Mouse (Mus musculus) intestine, embryonic 14.5 days (tissue): ENCODE data around the gene Scn3a. TPM values are rescaled to one million over a fixed set of nuclear protein-coding genes. Genes with fewer than 3 reads are reported as not detected.

ENCODE experiments used
- ATAC-seq: fragments of 200-750 bp; cut with Nextera tagmentation; replicated peaks from 2 replicates; pipeline ENCODE4 v1.8.0; 2017; ENCODE audit warnings: low read depth, moderate number of reproducible peaks, moderate TSS enrichment, moderate library complexity; ENCODE audit not compliant: low FRiP score, low TSS enrichment
- DNase-seq: peaks from one replicate; pipeline ENCODE4 v3.0.0-alpha.2; 2018; ENCODE audit warnings: low spot score
- H3K27ac ChIP-seq: fragments of 300-500 bp; sonication (generic); 2 replicates; pipeline ENCODE4 v1.5.1; 2014; ENCODE audit warnings: low read depth, mild to moderate bottlenecking, control low read depth
- H3K27me3 ChIP-seq: fragments of 300-500 bp; sonication (generic); replicated peaks from 2 replicates; pipeline ENCODE4 v1.6.1; 2014; ENCODE audit warnings: low read length, control low read depth; ENCODE audit not compliant: control insufficient read depth, insufficient read depth
- H3K36me3 ChIP-seq: fragments of 300-500 bp; sonication (generic); 2 replicates; pipeline ENCODE4 v1.6.1; 2014; ENCODE audit warnings: low read length, control low read depth; ENCODE audit not compliant: control insufficient read depth, insufficient read depth
- H3K4me1 ChIP-seq: fragments of 300-500 bp; sonication (generic); replicated peaks from 2 replicates; pipeline ENCODE4 v1.6.1; 2014; ENCODE audit warnings: low read length, control low read depth, mixed read lengths; ENCODE audit not compliant: control insufficient read depth, insufficient read depth
- H3K4me2 ChIP-seq: fragments of 300-500 bp; sonication (generic); 2 replicates; pipeline ENCODE4 v1.6.1; 2014; ENCODE audit warnings: low read length
- H3K4me3 ChIP-seq: fragments of 300-500 bp; sonication (generic); 2 replicates; pipeline ENCODE4 v1.5.1; 2014; ENCODE audit warnings: low read depth, low read length, control low read depth, mixed read lengths
- H3K9ac ChIP-seq: fragments of 300-500 bp; sonication (generic); 2 replicates; pipeline ENCODE4 v1.6.1; 2014; ENCODE audit warnings: mild to moderate bottlenecking, low read length
- H3K9me3 ChIP-seq: fragments of 300-500 bp; sonication (generic); 2 replicates; pipeline ENCODE4 v1.6.1; 2016; ENCODE audit warnings: low read length, control low read depth; ENCODE audit not compliant: control insufficient read depth
- WGBS: fragments of 180-500 bp; shearing (Covaris S2); extraction: QIAGEN DNeasy Blood & Tissue Kit; methylation state at CpG from one replicate; pipeline ENCODE4 v1.1.7; 2014; 5-methylcytosine and 5-hydroxymethylcytosine counted together
- polyA plus RNA-seq: library from polyadenylated mRNA; unstranded; fragments of >200 nt; fragmentation: Nextera tagmentation; extraction: Ambion mirVana; gene quantifications from 2 replicates; pipeline ENCODE4 v1.2.1, GENCODE M21; 2014

Gene Scn3a
- polyA plus RNA-seq, 1 experiment from 2014 or later, result 4.9 TPM

GRCm38 (mm10) chr2:65553473-65553872 is 14.0 kb downstream of the Scn3a start:
- Histone ChIP-seq H3K27me3 (no peaks in the 10 kb centered on the region), H3K4me3 (no peak overlapping the region), H3K36me3 (no peaks in the 10 kb centered on the region), H3K4me2 (no peak overlapping the region), H3K9me3 (no peaks in the 10 kb centered on the region), H3K9ac (no peak overlapping the region), H3K4me1 (no peaks in the 10 kb centered on the region), H3K27ac (no peak overlapping the region)
- 74% methylated on average over 3 of the region's 3 CpGs for WGBS
- DNase-seq (no peak), ATAC-seq (no peak)

- Histone ChIP-seq H3K4me2 (no peak overlapping the region), H3K36me3 (no peaks in the 10 kb centered on the region), H3K9ac (no peak overlapping the region), H3K4me3 (no peak overlapping the region), H3K9me3 (no peaks in the 10 kb centered on the region), H3K27me3 (no peaks in the 10 kb centered on the region), H3K27ac (no peak overlapping the region), H3K4me1 (no peaks in the 10 kb centered on the region)
- WGBS, result 57% methylated on average over 3 of the region's 3 CpGs
- DNase-seq, result no peak
- ATAC-seq, result no peak
Observed at GRCm38 (mm10) chr2:65552727-65553126, 14.7 kb downstream of the Scn3a start.

GRCm38 (mm10) chr2:65552222-65552621 is 15.2 kb downstream of the Scn3a start:
- DNase-seq (no peak), ATAC-seq (no peak)
- no peaks in the 10 kb centered on the region for H3K9me3 ChIP-seq
- no peaks in the 10 kb centered on the region for H3K36me3 ChIP-seq
- no peaks in the 10 kb centered on the region for H3K27me3 ChIP-seq
- H3K27ac ChIP-seq, result no peak overlapping the region
- H3K9ac ChIP-seq, result no peak overlapping the region
- H3K4me3 ChIP-seq, result no peak overlapping the region
- no peaks in the 10 kb centered on the region for H3K4me1 ChIP-seq
- WGBS, result 56% methylated on average over 5 of the region's 5 CpGs
- H3K4me2 ChIP-seq, result no peak overlapping the region

GRCm38 (mm10) chr2:65551736-65552135 is 15.7 kb downstream of the Scn3a start:
- DNase-seq (no peak), ATAC-seq (peak; percentile 37; the same call in 1 of the 2 replicates)
- Histone ChIP-seq H3K36me3 (no peaks in the 10 kb centered on the region), H3K27ac (no peak overlapping the region), H3K4me2 (no peak overlapping the region), H3K4me3 (no peak overlapping the region), H3K9me3 (no peaks in the 10 kb centered on the region), H3K4me1 (no peaks in the 10 kb centered on the region), H3K9ac (no peak overlapping the region), H3K27me3 (no peaks in the 10 kb centered on the region)
- 40% methylated on average over 2 of the region's 2 CpGs for WGBS

GRCm38 (mm10) chr2:65550564-65550963 is 16.9 kb downstream of the Scn3a start:
- Histone ChIP-seq H3K4me3 (no peak overlapping the region), H3K27ac (no peak overlapping the region), H3K4me1 (no peaks in the 10 kb centered on the region), H3K9ac (no peak overlapping the region), H3K4me2 (no peak overlapping the region), H3K9me3 (no peaks in the 10 kb centered on the region), H3K27me3 (no peaks in the 10 kb centered on the region), H3K36me3 (no peaks in the 10 kb centered on the region)
- DNase-seq (no peak), ATAC-seq (no peak)
- WGBS, result 96% methylated on average over 3 of the region's 3 CpGs

GRCm38 (mm10) chr2:65548665-65549064 is 18.8 kb downstream of the Scn3a start:
- no peak overlapping the region for H3K4me3 ChIP-seq
- ATAC-seq, result no peak

GRCm38 (mm10) chr2:65547341-65547740 is 20.1 kb downstream of the Scn3a start:
- no peak for ATAC-seq
- H3K9ac ChIP-seq, result no peak overlapping the region
- H3K4me2 ChIP-seq, result no peak overlapping the region
- no peak for DNase-seq
- no peaks in the 10 kb centered on the region for H3K9me3 ChIP-seq
- no peaks in the 10 kb centered on the region for H3K27me3 ChIP-seq
- WGBS, result 55% methylated on average over 4 of the region's 4 CpGs
- H3K27ac ChIP-seq, result no peak overlapping the region
- no peaks in the 10 kb centered on the region for H3K4me1 ChIP-seq
- no peak overlapping the region for H3K4me3 ChIP-seq
- no peaks in the 10 kb centered on the region for H3K36me3 ChIP-seq

More at GRCm38 (mm10) chr2:65548665-65549064, 18.8 kb downstream of the Scn3a start:
- H3K9me3 ChIP-seq, result no peaks in the 10 kb centered on the region
- H3K4me1 ChIP-seq, result no peaks in the 10 kb centered on the region
- no peak overlapping the region for H3K9ac ChIP-seq
- DNase-seq, result no peak
- no peaks in the 10 kb centered on the region for H3K27me3 ChIP-seq
- 89% methylated on average over 6 of the region's 6 CpGs for WGBS
- H3K4me2 ChIP-seq, result no peak overlapping the region
- H3K27ac ChIP-seq, result no peak overlapping the region
- no peaks in the 10 kb centered on the region for H3K36me3 ChIP-seq

- no peak overlapping the region for H3K4me3 ChIP-seq
- no peaks in the 10 kb centered on the region for H3K27me3 ChIP-seq
- H3K27ac ChIP-seq, result no peak overlapping the region
- DNase-seq, result no peak
- no peak overlapping the region for H3K9ac ChIP-seq
- peak; percentile 58; the same call in 1 of the 2 replicates for ATAC-seq
- WGBS, result 61% methylated on average over 10 of the region's 10 CpGs
- H3K36me3 ChIP-seq, result no peaks in the 10 kb centered on the region
- no peaks in the 10 kb centered on the region for H3K9me3 ChIP-seq
- no peaks in the 10 kb centered on the region for H3K4me1 ChIP-seq
- H3K4me2 ChIP-seq, result no peak overlapping the region
Observed at GRCm38 (mm10) chr2:65542906-65543592, 24.4 kb downstream of the Scn3a start.

- Histone ChIP-seq H3K4me3 (no peak overlapping the region), H3K36me3 (no peaks in the 10 kb centered on the region), H3K27ac (no peak overlapping the region), H3K4me2 (no peak overlapping the region), H3K27me3 (no peaks in the 10 kb centered on the region), H3K9ac (no peak overlapping the region), H3K9me3 (no peaks in the 10 kb centered on the region), H3K4me1 (no peaks in the 10 kb centered on the region)
- WGBS, result 88% methylated on average over 1 of the region's 1 CpGs
- DNase-seq, result no peak
- no peak for ATAC-seq
Observed at GRCm38 (mm10) chr2:65541781-65542180, 25.6 kb downstream of the Scn3a start.
